8 mouse cellular contexts compared by ENCODE assay signal in genomic region chr9:110333896-110334259, GRCm38 (mm10). TPM values are rescaled to one million over a fixed set of nuclear protein-coding genes. Genes with fewer than 3 reads are reported as not detected.
A peak's percentile ranks its signal among the peaks of the same experiment; 100 is the strongest.
DNase-seq lines count a peak whose midpoint lies in the region; ATAC-seq and TF ChIP-seq lines count a peak whose summit lies in the region.

No protein-coding gene starts in this region.

- no peaks in the 10 kb centered on the region for H3K27me3 ChIP-seq in kidney, postnatal 0 days (ENCODE audit: insufficient read depth, low read length)
- H3K27me3 ChIP-seq in hindbrain, embryonic 16.5 days (replicated peaks; ENCODE audit: control insufficient read depth, insufficient read depth, low read length) = no peaks in the 10 kb centered on the region
- no peaks in the 10 kb centered on the region for H3K27me3 ChIP-seq in midbrain, embryonic 14.5 days (ENCODE audit: control insufficient read depth, insufficient read depth, low read length)

- DNase-seq in kidney, postnatal 0 days (ENCODE audit: low spot score) = no peak
- no peak for DNase-seq in kidney, postnatal 25 days
- DNase-seq in c-Kit-positive CD71-positive TER-119-negative erythroid progenitor cells, embryonic 14.5 days (ENCODE audit: low read depth) = peak; percentile 11
- no peak for DNase-seq in midbrain, embryonic 14.5 days
- DNase-seq in adrenal gland, adult 2 months = no peak
- DNase-seq in ovary, postnatal 14 days (ENCODE audit: low spot score) = no peak

- peak overlapping the region; percentile 72 for H3K9ac ChIP-seq in kidney, postnatal 0 days (ENCODE audit: low read depth, low read length)
- peak overlapping the region; percentile 89 for H3K9ac ChIP-seq in hindbrain, embryonic 16.5 days (ENCODE audit: low read depth, low read length)
- H3K9ac ChIP-seq in midbrain, embryonic 14.5 days (replicated peaks; ENCODE audit: low read length) = peak overlapping the region; percentile 56

- peak overlapping the region; percentile 70; the same call in 1 of the 2 replicates for H3K27ac ChIP-seq in kidney, postnatal 0 days
- no peak overlapping the region for H3K27ac ChIP-seq in hindbrain, embryonic 16.5 days (ENCODE audit: low read depth, low read length)
- no peak overlapping the region for H3K27ac ChIP-seq in midbrain, embryonic 14.5 days (replicated peaks; ENCODE audit: low read depth, low read length)

- no peak for TF ChIP-seq CTCF in kidney, postnatal 0 days (IDR thresholded peaks at IDR 0.05; ENCODE audit: low read depth)

- no peaks in the 10 kb centered on the region for H3K36me3 ChIP-seq in kidney, postnatal 0 days (ENCODE audit: insufficient read depth, low read length)
- no peaks in the 10 kb centered on the region for H3K36me3 ChIP-seq in hindbrain, embryonic 16.5 days (ENCODE audit: control insufficient read depth, insufficient read depth, low read length)
- no peaks in the 10 kb centered on the region for H3K36me3 ChIP-seq in midbrain, embryonic 14.5 days (ENCODE audit: control insufficient read depth, insufficient read depth, low read length)

- peak overlapping the region; percentile 87 for H3K4me3 ChIP-seq in kidney, postnatal 0 days (replicated peaks; ENCODE audit: low read depth, low read length)
- H3K4me3 ChIP-seq in hindbrain, embryonic 16.5 days (ENCODE audit: low read length) = peak overlapping the region; percentile 94
- H3K4me3 ChIP-seq in midbrain, embryonic 14.5 days (replicated peaks; ENCODE audit: low read depth, low read length) = peak overlapping the region; percentile 82

- no peaks in the 10 kb centered on the region; the same call in 1 of the 2 replicates for H3K4me1 ChIP-seq in kidney, postnatal 0 days (replicated peaks; ENCODE audit: insufficient read depth, low read length)
- H3K4me1 ChIP-seq in hindbrain, embryonic 16.5 days (ENCODE audit: control insufficient read depth, insufficient read depth, low read depth, low read length) = peaks cover 11% of the 10 kb centered on the region
- H3K4me1 ChIP-seq in midbrain, embryonic 14.5 days (ENCODE audit: control insufficient read depth, insufficient read depth, low read length) = peaks cover 10% of the 10 kb centered on the region

- H3K4me2 ChIP-seq in kidney, postnatal 0 days (ENCODE audit: low read length) = peak overlapping the region; percentile 91
- peak overlapping the region; percentile 92 for H3K4me2 ChIP-seq in hindbrain, embryonic 16.5 days (ENCODE audit: low read length)
- peak overlapping the region; percentile 83 for H3K4me2 ChIP-seq in midbrain, embryonic 14.5 days (ENCODE audit: low read length)

- WGBS in kidney, postnatal 0 days = 7% methylated on average over 12 of the region's 12 CpGs
- 9% methylated on average over 12 of the region's 12 CpGs for WGBS in hindbrain, embryonic 16.5 days
- 12% methylated on average over 12 of the region's 12 CpGs for WGBS in midbrain, embryonic 14.5 days

- peak; percentile 8; the same call in 1 of the 2 replicates for ATAC-seq in kidney, postnatal 0 days (replicated peaks; ENCODE audit: low FRiP score, low read depth)
- peak; percentile 21; the same call in 1 of the 2 replicates for ATAC-seq in hindbrain, embryonic 16.5 days
- ATAC-seq in midbrain, embryonic 14.5 days (ENCODE audit: low FRiP score, low TSS enrichment) = no peak
- ATAC-seq in granulocyte monocyte progenitor cell, adult 5-6 weeks (replicated peaks; ENCODE audit: poor library complexity, severe bottlenecking) = no peak

- no peaks in the 10 kb centered on the region for H3K9me3 ChIP-seq in kidney, postnatal 0 days (replicated peaks; ENCODE audit: low read length)
- H3K9me3 ChIP-seq in hindbrain, embryonic 16.5 days (ENCODE audit: control insufficient read depth, low read length) = no peaks in the 10 kb centered on the region
- no peaks in the 10 kb centered on the region for H3K9me3 ChIP-seq in midbrain, embryonic 14.5 days (ENCODE audit: control insufficient read depth, low read length)

RNA-seq across cellular contexts. Expression of gene Scap, which starts 0.8 kb away (rescaled TPM):
- 32.1 and 33.4 TPM in 2 replicates for polyA plus RNA-seq in kidney, postnatal 0 days (2015; fragmentation: Nextera tagmentation; extraction: Ambion mirVana)
- polyA plus RNA-seq in hindbrain, embryonic 16.5 days (2015; fragmentation: Nextera tagmentation; extraction: Ambion mirVana) = 57.8 and 59.0 TPM in 2 replicates
- polyA plus RNA-seq in midbrain, embryonic 14.5 days (2014; fragmentation: Nextera tagmentation; extraction: Ambion mirVana) = 50.5 and 52.4 TPM in 2 replicates
- 100 to 1,000 TPM in 1 of 2 experiments, 10 to 100 TPM in 1; 98.3 to 148 TPM for total RNA-seq in adrenal gland, adult 2 months (2021)
- 99.4 and 112 TPM in 2 replicates for polyA plus RNA-seq in adrenal gland, adult 2 months (2012; rRNA removed)
- total RNA-seq in granulocyte monocyte progenitor cell, adult 5-6 weeks (2014; fragmentation: Nextera tagmentation) = 31.4 and 56.3 TPM in 2 replicates
- total RNA-seq in granulocyte monocyte progenitor cell, adult 5-6 weeks (2017) = 24.1 and 43.1 TPM in 2 replicates

RNA-seq across cellular contexts. Expression of gene Elp6, which starts 28.9 kb away (rescaled TPM):
- polyA plus RNA-seq in kidney, postnatal 0 days (2015; fragmentation: Nextera tagmentation; extraction: Ambion mirVana) = 15.7 and 17.8 TPM in 2 replicates
- polyA plus RNA-seq in hindbrain, embryonic 16.5 days (2015; fragmentation: Nextera tagmentation; extraction: Ambion mirVana) = 39.0 and 40.2 TPM in 2 replicates
- 43.4 and 43.5 TPM in 2 replicates for polyA plus RNA-seq in midbrain, embryonic 14.5 days (2014; fragmentation: Nextera tagmentation; extraction: Ambion mirVana)
- 10 to 100 TPM in 1 of 2 experiments, 1 to 10 TPM in 1; 5.6 to 11.3 TPM for total RNA-seq in adrenal gland, adult 2 months (2021)
- polyA plus RNA-seq in adrenal gland, adult 2 months (2012; rRNA removed) = 9.9 and 10.3 TPM in 2 replicates
- total RNA-seq in granulocyte monocyte progenitor cell, adult 5-6 weeks (2014; fragmentation: Nextera tagmentation) = 7.6 and 11.0 TPM in 2 replicates
- 7.9 and 8.4 TPM in 2 replicates for total RNA-seq in granulocyte monocyte progenitor cell, adult 5-6 weeks (2017)

Comparison
In these comparisons a context has a peak if more than half of its experiments do, and no peak if none do; other contexts are left out.
1. ATAC-seq: peak in kidney, postnatal 0 days (single experiment) and hindbrain, embryonic 16.5 days (single experiment); none in midbrain, embryonic 14.5 days (single experiment) and granulocyte monocyte progenitor cell, adult 5-6 weeks (single experiment).
2. Peak in every context shown above with its lines, with median percentiles within 50 percentile points of each other: H3K4me2 ChIP-seq, H3K4me3 ChIP-seq and H3K9ac ChIP-seq.